Mouse (Mus musculus): ENCODE measurements around the gene Tmem258.

Gene Tmem258

GRCm38 (mm10) chr19:10184096-10184495 lies 19.7 kb upstream of the Tmem258 start:
- no peak for DNase-seq (ENCODE audit: low spot score in 2 of 2)

DNA sequence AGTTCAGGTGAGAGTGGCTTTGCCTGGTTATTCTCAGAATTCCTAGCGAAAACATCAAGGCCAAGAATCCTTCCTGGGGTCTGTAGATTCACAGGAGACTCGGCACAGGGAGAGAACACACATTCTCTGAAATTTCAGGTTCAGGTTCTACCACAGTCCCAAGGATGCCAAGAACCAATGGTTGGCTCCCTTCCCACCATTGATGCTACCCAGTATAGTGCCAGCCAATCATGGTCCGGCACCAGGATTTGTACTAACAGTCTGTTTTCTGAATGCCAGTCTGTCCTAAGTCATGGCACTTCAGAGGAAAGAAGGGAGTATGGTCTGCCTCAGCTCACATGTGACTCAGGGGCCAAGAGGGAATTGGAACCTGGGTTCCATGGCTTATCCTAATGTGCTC lies 17.9 kb upstream of the Tmem258 start:
- no peak for DNase-seq (ENCODE audit: low spot score in 2 of 2)

GRCm38 (mm10) chr19:10186569-10186968 lies 17.2 kb upstream of the Tmem258 start:
- no peak for DNase-seq (ENCODE audit: low spot score in 2 of 2)

GRCm38 (mm10) chr19:10188281-10188811 lies 15.5 kb upstream of the Tmem258 start:
- peak; percentile 63 to 73 for DNase-seq (ENCODE audit: low spot score in 2 of 2)

GRCm38 (mm10) chr19:10189022-10189421 lies 14.8 kb upstream of the Tmem258 start:
- DNase-seq (ENCODE audit: low spot score in 2 of 2): no peak

DNA sequence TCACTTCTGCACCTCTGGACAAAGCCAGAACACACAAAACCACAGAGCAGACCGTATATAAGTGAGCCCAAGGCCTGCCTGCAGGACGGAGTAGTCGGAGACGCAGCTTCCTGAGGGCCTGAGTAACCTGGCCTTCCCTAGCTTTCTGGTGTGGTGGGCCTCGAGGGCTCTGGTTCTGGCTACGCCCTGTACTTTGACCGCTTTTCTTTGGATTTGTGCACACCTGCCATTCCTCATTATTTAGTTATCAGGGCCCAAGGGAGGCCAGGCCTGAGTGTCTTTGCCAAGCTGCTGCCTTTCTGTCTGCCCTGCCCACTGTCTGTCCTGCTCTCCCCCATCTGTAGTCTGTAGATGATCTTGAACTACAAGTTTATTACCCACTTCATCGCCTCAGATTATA lies 13.9 kb upstream of the Tmem258 start:
- no peak for DNase-seq (ENCODE audit: low spot score in 2 of 2)

DNA sequence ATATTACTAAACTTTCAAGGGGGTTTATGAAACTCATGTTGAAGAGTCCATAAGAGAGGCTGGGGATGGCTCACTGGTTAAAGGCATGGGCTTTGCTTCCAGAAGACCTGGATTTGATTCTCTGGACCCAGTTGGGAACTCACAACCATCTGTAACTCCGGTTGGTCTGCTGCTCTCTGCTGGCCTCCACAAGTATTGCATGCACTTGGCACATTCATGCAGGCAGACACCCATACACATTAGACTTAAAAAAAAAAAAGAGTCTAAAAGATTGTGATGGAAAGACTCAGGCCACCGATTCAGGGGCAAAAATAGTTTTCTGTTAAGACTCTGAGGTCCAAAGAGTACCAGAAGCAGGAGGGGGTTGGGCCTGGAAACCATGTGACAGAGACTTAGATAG lies 13.0 kb upstream of the Tmem258 start:
- peak in 1 of 2 experiments; percentile 63 for DNase-seq (ENCODE audit: low spot score in 2 of 2)

- DNase-seq (ENCODE audit: low spot score in 2 of 2): no peak
Measured at GRCm38 (mm10) chr19:10191326-10191725, 12.5 kb upstream of the Tmem258 start.

GRCm38 (mm10) chr19:10194337-10194736 lies 9.5 kb upstream of the Tmem258 start:
- DNase-seq (ENCODE audit: low spot score in 2 of 2): no peak

GRCm38 (mm10) chr19:10195252-10195651 lies 8.6 kb upstream of the Tmem258 start:
- no peak for DNase-seq (ENCODE audit: low spot score in 2 of 2)

- DNase-seq (ENCODE audit: low spot score in 2 of 2): no peak
Measured at GRCm38 (mm10) chr19:10197130-10197529, 6.7 kb upstream of the Tmem258 start.

GRCm38 (mm10) chr19:10198286-10198685 lies 5.5 kb upstream of the Tmem258 start:
- DNase-seq (ENCODE audit: low spot score in 2 of 2): no peak

DNA sequence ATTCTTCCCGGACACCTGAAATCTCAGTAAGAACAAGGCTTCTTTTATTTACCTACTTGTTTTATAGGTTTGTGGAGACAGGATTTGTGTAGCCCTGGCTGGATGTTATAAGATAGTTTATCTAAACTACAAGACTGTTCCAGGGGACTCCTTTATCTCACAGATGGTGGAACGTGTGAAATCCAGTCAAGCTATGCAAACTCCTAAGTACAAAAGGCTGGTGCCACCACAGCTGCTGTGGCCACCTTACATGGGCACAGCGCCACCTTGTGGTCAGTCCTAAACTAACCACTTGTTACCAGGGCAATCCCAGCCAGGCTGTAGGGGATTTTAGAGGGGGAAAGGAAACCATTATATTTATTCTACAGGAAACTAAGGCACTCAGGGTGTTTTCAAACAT lies 5.1 kb upstream of the Tmem258 start:
- peak; percentile 39 to 60 for DNase-seq (ENCODE audit: low spot score in 2 of 2)

DNA sequence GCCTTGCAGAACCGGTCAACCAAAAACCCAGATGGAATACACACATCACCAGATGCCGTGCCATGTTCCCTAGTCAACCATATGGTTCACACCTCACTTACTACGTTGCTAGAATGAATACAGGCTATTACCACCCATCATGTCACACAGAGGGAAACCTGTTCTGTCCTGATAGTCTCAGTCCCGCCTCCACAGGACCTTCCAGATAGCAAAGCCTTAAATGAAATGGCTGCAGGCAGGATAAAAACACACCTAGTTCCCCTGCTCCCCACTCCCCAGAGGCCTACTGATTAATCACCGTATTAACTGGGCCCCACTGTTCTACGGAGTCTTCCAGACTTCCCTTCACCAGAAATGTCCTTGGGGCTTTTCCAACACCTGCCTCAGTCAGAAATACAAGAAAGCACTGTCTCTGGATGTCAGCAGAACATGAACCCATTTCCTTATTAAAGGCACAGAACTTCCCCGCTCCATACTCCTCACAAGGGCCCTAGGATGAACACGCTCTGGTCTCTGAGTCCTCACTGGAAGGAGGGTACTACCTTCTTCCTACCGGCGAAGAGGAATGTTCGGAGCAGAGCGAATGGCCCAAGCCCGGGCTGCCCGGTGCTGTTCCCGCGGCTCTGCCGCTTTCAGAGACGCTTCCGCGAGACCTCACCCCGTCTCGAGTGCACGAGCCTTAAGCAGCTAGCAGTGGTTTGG lies 517 bp upstream of the Tmem258 start:
- no peak for DNase-seq (ENCODE audit: low spot score in 2 of 2)

- peak; percentile 26 to 52 for DNase-seq (ENCODE audit: low spot score in 2 of 2)
Measured at GRCm38 (mm10) chr19:10204616-10205001, 795 bp downstream of the Tmem258 start.

GRCm38 (mm10) chr19:10205051-10205450 lies 1.2 kb downstream of the Tmem258 start:
- no peak for DNase-seq (ENCODE audit: low spot score in 2 of 2)

- no peak for DNase-seq (ENCODE audit: low spot score in 2 of 2)
Measured at GRCm38 (mm10) chr19:10208851-10209250, 5.0 kb downstream of the Tmem258 start.

DNA sequence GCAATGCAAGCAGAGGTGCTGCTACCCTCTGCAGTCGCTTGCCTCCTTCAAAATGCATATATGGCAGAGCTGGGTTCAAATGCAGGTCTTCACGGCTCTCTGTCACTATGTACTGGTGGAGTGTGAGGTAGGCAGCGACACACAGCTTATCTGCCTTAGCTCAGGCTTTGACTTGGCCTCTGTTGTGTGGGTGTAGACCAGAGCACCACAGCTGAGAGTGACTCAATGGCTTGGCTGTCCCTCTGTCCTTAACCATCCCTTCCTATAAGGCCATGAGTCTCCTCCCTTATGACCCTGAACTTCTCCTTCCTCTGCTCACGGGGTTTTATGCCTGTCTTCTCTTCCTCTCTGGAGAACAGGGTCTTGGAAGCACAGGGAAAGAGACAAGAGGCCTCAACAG lies 7.1 kb downstream of the Tmem258 start:
- no peak for DNase-seq (ENCODE audit: low spot score in 2 of 2)

GRCm38 (mm10) chr19:10213796-10214471 lies 10.1 kb downstream of the Tmem258 start:
- no peak for DNase-seq (ENCODE audit: low spot score in 2 of 2)

DNA sequence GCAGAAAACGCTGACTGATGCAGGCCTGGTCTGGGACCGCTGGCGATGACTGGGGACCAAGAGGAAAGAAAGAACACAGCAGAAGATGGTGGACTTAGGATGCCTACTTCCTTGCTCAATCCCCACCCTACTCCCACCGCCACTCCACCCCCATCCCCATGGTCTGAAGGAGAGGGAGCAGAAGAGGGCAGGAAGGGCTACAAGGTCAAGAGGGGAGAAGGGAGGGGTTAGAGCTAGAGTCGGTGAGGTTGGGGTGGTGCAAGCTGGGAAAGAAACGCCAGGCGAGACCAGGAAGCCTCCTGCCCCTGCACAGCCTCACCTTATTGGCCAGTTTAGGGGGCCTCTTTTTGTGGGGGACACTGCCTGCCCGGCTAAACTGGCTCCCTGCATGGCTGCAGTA lies 12.3 kb downstream of the Tmem258 start:
- DNase-seq (ENCODE audit: low spot score in 2 of 2): no peak

DNA sequence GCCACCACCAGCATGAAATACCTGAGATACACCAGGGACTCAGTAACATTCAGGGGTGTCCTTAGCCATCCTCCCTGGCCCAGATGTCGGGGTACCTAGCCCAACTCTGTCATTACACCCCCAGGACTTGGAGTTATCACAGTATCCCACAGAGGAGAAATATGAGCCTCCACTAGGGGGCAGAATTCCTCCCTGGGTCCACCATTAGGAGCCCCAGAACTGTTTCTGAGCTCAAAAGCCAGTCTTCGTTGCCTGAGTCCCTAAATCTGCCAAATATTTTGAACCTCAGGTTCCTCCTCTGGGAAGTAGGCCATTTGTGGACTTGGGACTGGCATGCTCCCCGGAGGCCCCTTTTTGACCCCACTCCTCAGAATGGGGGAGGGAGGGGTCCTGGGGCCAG lies 15.3 kb downstream of the Tmem258 start:
- no peak for DNase-seq (ENCODE audit: low spot score in 2 of 2)

- no peak for DNase-seq (ENCODE audit: low spot score in 2 of 2)
Measured at GRCm38 (mm10) chr19:10219593-10219992, 15.8 kb downstream of the Tmem258 start.

- DNase-seq (ENCODE audit: low spot score in 2 of 2): no peak
Measured at GRCm38 (mm10) chr19:10221585-10221984, 17.8 kb downstream of the Tmem258 start.
